Mouse (Mus musculus) lung, adult 2 months (tissue): ENCODE measurements around the gene Slc45a1.

Experiments
- CTCF ChIP-seq: fragments of 200-500 bp; IDR thresholded peaks from 2 replicates; pipeline ENCODE4 v1.5.1; 2011; ENCODE audit warnings: mild to moderate bottlenecking, low read length, control low read depth; ENCODE audit not compliant: insufficient read depth
- POLR2A ChIP-seq: fragments of 200-500 bp; IDR thresholded peaks from 2 replicates; pipeline ENCODE4 v1.6.1; 2011; ENCODE audit warnings: low read depth, mild to moderate bottlenecking, control low read depth, low read length, borderline replicate concordance; ENCODE audit errors: extremely low read depth

DNA sequence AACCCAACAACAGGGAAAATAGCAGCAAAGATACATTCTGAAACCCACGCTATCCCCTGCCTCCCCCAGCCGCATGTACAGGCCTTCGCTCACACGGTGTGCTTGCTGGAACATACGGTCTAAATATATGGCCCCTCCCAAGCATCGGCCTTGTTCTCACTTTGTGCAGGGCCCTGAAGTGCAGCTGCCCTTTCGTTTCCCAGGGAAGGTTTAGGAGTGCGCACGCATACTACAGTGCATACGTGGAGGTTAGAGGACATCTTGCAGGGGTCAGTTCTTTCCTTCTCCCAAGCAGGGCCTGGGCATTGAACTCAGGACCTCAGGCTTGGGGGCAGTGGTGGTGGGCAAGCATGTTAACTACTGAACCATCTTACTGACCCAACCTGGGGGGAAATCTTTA, 23.3 kb upstream of the Slc45a1 start:
- TF ChIP-seq POLR2A: no peak
- no peak for TF ChIP-seq CTCF
